Mouse (Mus musculus) kidney, postnatal 10 days (tissue): ENCODE results near the gene Fam214a.
A peak's percentile ranks its signal among the peaks of the same experiment; 100 is the strongest.

Experiments
- DNase-seq: peaks from one replicate; pipeline ENCODE4 v3.0.0; 2021; ENCODE audit warnings: mixed read lengths

Gene Fam214a

GRCm38 (mm10) chr9:75035944-75036343 lies 83.3 kb downstream of the Fam214a start:
- no peak for DNase-seq

GRCm38 (mm10) chr9:75037451-75038356 lies 85.0 kb downstream of the Fam214a start, which contains the start of gene Arpp19:
Gene Arpp19 (plus strand): TSS chr9:75037614.
- peak; percentile 89 for DNase-seq

- DNase-seq = no peak
Measured at GRCm38 (mm10) chr9:75038357-75038688, 85.6 kb downstream of the Fam214a start.

GRCm38 (mm10) chr9:75040566-75040965 lies 87.9 kb downstream of the Fam214a start:
- no peak for DNase-seq

- no peak for DNase-seq
Measured at GRCm38 (mm10) chr9:75041840-75042525, 89.3 kb downstream of the Fam214a start.

GRCm38 (mm10) chr9:75043191-75043590 lies 90.5 kb downstream of the Fam214a start:
- no peak for DNase-seq

- DNase-seq = no peak
Measured at GRCm38 (mm10) chr9:75047079-75047478, 94.4 kb downstream of the Fam214a start.

- DNase-seq = no peak
Measured at GRCm38 (mm10) chr9:75049100-75049499, 96.4 kb downstream of the Fam214a start.

- peak; percentile 80 for DNase-seq
Measured at GRCm38 (mm10) chr9:75050003-75050402, 97.3 kb downstream of the Fam214a start.

GRCm38 (mm10) chr9:75051841-75052240 lies 99.2 kb downstream of the Fam214a start:
- no peak for DNase-seq

GRCm38 (mm10) chr9:75055046-75055445 lies 102.4 kb downstream of the Fam214a start:
- DNase-seq = no peak

- peak; percentile 19 for DNase-seq
Measured at GRCm38 (mm10) chr9:75064678-75065331, 112.1 kb downstream of the Fam214a start.

- no peak for DNase-seq
Measured at GRCm38 (mm10) chr9:75070457-75071028, 117.9 kb downstream of the Fam214a start, which contains the start of gene Myo5a. Gene Myo5a (plus strand): TSS chr9:75071015.

GRCm38 (mm10) chr9:75071029-75071705 lies 118.5 kb downstream of the Fam214a start:
- DNase-seq = peak; percentile 85

GRCm38 (mm10) chr9:75071706-75072192 lies 119.1 kb downstream of the Fam214a start:
- DNase-seq = peak; percentile 37

GRCm38 (mm10) chr9:75072361-75072760 lies 119.7 kb downstream of the Fam214a start:
- DNase-seq = no peak

GRCm38 (mm10) chr9:75077191-75077590 lies 124.5 kb downstream of the Fam214a start:
- DNase-seq = no peak
